Mouse (Mus musculus) fibroblast of lung, adult 2 months (primary cell): ENCODE data around the gene Gipc3.
A peak's percentile ranks its signal among the peaks of the same experiment; 100 is the strongest.

Experiments
- DNase-seq: peaks from one replicate; pipeline ENCODE4 v3.0.0-alpha.2; 2011; ENCODE audit warnings: low read depth

Gene Gipc3

DNA sequence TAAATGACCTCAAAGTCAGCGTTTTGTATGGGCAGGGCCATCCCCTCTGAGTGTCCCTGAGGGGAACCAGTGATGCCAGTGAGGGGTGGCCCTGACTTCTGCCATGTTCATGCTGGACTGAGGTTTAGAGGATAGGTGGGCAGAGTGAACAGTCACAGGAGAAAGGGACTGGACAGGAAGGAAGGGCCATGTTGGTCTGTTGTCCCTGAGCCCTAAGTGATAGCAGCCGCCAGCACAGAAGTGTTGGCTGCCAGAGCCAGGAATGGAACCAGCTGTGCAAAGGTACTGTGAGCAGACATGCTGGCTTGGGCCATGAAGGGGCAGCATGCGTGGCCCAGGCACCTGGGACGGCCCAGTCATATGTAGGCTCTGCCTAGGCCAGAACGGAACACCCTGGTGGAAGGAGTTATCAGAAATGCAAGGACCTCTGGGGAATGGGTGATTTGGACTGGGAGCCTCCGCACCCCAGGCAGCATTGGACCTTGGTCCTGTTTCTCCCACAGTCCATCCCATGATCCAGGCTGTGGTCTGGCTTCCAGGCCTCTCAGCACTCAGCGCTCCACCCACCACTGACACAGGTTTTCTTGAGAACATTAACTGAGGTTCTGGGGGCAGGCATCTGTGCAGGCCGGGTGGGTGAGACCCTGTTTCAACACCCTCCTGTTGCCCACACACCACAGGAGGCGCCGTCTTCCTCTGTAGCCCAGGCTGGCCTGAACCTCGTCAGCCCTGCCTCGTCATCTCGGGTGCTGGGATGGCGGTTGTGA lies 43.3 kb downstream of the Gipc3 start:
- no peak for DNase-seq

DNA sequence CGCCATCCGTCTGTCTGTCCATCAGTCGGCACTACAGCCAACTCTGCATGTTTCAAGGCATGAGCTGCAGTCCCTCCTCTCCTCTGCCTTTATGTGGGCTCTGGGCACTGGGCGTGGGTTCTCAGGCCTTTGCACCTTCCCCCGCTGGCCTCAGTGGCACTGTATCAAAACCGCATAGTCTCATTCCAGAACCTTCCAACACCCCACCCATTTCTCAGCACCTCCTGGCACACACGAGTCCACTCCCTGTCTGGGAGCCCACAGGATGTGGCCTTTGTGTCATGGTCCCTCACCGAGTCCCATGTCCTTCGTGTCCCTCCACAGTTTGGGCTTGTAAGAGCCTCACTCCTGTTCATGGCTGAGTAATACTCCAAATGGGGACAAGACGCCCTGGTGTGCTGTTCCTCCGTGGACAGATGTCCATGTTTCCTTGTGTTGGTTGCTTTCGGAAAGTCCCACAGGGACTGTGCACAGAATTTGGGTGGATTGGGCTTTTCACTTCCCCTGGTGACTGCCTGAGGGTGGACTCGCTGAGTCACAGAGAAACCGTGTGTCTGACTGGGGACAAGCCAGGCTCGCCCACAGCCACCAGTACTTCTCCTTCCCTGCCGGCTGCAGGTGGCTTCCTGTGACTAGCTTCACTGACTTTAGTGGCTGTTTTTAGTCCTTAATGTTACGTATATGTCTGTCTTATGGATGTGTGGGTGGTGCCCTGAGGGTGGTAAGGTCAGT lies 44.5 kb downstream of the Gipc3 start:
- no peak for DNase-seq

DNA sequence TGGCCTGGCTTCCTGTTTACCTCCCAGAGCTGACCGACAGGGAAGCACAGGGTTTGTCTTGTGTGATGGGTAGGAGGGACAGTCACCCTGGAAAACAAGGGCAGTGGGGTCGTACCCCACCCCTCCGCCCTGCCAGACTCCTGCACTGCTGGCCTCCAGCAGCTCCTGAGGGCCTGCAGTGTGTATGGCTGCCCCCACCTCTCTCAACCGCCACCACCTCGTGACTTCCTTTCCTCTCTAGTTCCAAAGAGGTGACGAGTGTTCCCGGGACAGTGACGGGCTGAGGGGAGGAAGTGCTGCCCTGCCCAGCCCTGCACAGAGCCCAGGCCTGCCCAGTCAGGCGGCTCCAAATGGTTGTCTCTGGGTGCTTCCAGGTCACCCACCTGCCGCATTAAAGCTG lies 45.2 kb downstream of the Gipc3 start:
- DNase-seq: no peak

GRCm38 (mm10) chr10:81297246-81297645 lies 45.8 kb downstream of the Gipc3 start:
- DNase-seq: no peak

- no peak for DNase-seq
Observed at GRCm38 (mm10) chr10:81295185-81295584, 47.9 kb downstream of the Gipc3 start.

DNA sequence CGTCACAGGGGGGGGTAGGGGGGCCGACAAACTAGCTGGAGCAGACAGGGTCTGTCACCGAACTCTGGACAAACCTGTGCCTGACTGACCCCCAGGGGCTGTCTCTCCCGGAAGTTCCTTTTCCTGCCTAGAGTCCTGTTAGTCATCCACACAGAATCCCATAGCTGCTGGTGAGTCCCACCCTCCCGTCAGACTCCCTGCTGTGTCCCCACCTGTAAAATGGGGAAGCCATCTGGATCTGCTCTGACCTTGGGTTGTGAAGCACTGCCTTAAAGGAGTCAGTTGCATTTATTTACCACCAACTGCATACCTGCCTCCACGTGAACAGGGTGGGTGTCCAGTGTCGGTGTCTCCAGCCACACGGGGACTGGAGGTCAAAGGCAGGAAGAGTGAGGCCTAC lies 48.6 kb downstream of the Gipc3 start:
- no peak for DNase-seq

DNA sequence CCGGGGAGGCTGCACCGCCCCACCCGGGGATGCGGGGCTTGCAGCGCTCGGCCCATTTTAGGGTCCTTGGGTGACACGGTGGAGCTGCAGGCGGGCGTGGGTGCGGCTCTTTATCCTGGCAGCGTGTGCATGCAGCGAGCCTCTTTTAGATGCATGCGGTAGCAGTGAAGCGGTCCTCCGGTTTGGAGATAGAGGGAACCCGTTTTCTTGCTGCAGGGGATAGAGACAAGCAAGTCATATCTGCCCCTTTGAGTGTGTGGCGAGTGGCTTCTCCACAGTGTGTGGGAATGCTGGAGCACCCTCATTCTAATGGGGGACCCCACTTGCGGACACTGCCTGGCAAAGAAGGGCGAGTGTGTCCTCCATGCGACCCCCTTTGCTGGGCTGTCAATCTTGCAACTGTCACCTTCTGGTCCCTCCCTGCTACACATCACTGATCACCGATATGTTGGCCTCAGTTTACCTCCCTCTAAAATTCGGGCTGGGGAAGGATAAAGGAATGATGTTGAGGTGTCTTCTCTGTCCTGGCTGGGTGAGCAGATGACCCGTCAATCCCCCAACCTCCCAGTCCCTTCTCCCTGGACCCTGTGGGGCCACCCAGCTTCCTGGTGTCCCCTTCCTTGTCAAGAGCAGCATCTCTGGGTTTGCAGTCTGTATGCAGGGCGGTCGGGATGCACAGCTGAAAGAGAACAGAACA lies 49.6 kb downstream of the Gipc3 start:
- DNase-seq: no peak

DNA sequence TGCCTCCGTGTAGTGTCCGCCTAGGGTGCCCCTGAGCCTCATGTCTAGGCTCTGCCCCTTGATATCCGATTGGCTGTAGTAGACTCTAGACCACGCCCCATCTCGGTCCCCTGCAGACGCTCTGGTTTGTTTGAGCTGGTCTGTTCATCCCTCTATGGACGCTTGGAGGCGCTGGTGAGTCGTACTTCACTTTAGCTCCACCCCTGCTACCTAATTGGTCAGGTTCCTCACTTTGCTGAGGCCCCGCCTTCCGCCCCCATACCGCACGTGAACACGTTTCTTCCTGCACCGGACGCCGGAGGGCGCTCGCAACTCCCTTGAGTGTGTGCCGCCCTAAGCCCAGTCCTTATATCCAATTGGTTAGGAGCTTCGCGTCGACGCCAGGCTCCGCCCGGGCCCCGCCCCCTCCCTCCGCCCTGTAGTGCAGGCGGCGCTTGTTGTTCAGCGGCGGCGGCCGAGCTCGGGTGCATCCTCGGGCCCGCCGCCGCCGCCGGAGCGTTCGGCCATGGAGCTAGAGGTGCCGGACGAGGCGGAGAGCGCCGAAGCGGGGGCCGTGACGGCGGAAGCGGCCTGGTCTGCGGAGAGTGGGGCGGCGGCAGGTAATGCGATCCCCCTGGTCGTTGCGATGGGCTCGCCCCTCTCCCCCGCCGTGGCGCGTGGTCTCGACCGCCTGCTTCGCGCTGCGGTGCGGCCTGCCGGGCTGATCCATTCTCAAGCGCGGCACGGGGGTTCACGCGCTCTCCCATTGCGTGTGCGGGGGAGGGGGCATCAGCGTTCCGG lies 50.3 kb downstream of the Gipc3 start, which contains the start of gene Pip5k1c:
Gene Pip5k1c, plus strand, starts transcription at position 410 of the 780 bp plus-strand sequence.
- DNase-seq: peak; percentile 100

- DNase-seq: no peak
Observed at GRCm38 (mm10) chr10:81291511-81292104, 51.5 kb downstream of the Gipc3 start, which contains the start of gene Tjp3. TSS of gene Tjp3 (minus strand) at chr10:81291581.

- no peak for DNase-seq
Observed at GRCm38 (mm10) chr10:81290698-81291460, 52.2 kb downstream of the Gipc3 start.

GRCm38 (mm10) chr10:81289811-81290210 lies 53.3 kb downstream of the Gipc3 start:
- DNase-seq: no peak

GRCm38 (mm10) chr10:81289278-81289677 lies 53.8 kb downstream of the Gipc3 start:
- DNase-seq: no peak

DNA sequence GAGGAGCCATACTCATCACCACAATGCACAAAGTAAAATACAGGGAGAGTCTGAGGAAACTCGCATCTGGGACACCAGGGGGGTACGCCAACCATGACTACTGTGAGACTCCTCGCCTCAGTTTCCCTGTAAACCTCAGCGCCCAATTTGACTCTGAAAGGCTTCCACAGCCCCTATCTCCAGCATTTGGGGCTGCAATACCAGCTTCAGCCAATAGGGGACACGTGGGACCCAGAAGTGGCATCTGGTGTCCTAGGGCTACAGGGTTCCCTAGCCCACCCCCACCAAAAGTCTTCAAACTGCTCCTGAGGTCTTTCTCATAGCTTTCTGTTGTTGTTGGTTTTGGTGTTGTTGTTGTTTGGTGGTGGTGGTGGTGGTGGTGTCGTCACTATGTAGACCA lies 54.5 kb downstream of the Gipc3 start:
- no peak for DNase-seq

DNA sequence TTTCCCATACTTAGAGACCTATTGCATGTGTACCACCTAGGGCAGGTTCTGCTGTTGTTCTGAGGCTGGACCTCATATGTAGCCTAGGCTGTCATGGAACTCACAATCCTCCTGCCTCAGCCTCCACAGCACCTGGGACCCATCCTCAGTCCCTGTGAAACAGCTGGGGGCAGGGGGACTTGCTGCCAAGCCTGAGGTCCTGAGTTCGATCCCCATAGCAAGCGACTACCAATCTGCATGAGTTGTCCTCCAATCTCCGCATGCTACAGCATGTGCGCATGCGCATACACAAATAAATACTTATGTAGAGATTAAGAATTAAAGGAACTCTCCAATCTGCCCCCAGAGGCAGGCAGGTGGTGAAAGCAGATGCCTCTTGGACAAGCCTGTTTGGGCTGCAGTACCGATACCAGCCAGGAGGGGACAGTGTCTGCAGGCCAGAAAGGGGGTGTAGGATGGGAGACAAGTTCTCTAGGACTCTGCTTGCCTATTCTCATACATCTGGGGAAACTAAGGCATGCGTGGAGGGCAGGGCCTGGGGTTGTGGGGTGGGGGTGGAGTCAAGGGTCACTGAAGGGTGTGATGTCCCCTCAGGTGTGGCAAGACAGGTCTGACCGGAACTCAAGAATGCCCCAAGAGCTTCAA lies 55.4 kb downstream of the Gipc3 start:
- no peak for DNase-seq

GRCm38 (mm10) chr10:81286586-81286985 lies 56.5 kb downstream of the Gipc3 start:
- no peak for DNase-seq

DNA sequence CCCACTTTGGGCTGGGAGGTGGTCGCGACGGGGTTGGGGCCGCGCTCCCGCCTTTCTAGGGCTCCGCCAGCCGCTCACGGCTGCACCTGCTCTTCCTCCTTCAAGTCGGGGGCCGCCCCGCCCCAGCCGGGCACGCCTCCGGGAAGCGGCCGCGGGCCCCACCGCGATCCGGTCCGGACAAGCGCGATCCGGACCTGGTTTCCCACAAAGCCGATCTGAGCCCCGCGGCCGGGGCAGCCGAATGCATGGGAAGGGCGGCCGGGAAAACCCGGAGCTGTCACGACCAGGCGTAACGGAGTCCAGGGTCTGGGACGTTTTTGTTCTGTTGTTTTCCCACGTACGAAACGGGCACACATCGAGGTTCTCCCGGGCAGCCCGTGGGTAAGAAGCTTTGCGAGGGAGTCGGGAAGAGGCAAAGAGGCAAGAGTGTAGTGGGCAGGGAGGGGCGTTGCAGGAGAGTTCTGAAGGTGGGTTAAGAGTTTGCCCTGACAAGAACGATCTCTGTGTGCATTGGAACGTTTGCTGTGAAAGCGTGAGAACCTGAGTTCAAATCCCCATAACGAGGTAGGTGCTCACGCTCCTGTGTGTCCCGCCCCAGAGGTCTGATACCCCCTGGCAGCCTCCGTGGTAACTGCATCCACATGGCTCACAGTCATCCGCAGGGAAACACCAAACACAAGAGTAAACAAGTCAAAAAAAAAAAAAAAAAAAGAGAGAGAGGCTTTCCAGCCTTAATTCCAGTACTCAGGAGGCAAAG lies 57.2 kb downstream of the Gipc3 start:
- no peak for DNase-seq
